Mouse (Mus musculus): ENCODE data around the gene Glb1l. TPM values are rescaled to one million over a fixed set of nuclear protein-coding genes. Genes with fewer than 3 reads are reported as not detected.

The Glb1l gene
- polyA plus RNA-seq, 1 experiment from 2014 or later = 14.5 TPM

DNA sequence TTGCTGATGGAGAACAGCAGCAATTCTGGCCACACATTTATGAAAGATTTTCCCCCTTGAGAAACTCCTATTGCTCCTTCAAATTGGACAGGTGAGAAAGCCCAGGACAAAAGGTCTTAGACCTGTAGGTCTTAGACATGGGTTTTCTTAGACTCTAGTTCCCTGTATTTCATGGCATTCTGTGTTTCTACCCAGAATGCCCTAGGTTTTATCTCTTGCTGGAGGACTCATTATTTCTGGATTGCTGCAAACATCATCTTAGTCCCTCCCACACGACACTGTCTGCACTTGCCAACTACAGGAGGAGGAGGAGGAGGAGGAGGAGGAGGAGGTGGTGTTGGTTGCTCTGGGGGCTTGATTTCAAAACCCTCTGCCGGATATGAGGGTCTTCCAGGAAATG lies 15.5 kb upstream of the Glb1l start:
- 69% methylated on average over 2 of the region's 2 CpGs for WGBS

DNA sequence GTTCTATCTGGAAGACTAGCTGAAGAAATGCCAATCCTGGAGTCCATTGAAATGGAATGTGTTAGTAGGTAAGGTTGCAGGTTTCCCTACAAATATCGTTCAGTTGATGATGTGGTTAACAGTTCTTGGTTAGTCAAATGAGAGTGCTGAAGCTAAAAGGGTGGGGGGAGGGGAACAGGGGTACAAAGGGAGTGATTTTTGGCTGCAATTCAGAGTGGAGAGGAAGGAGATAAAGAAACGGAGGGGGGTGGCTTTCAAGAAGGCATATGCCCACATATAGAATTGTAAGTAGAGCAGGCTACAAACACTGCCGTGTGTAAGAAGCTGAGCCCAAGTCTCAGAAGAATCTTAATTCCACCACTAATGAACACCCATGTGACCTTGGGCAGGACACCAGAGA lies 14.9 kb upstream of the Glb1l start:
- H3K4me3 ChIP-seq = no peak overlapping the region
- 75% methylated on average over 3 of the region's 3 CpGs for WGBS

More for the DNA sequence above, 15.5 kb upstream of the Glb1l start:
- no peak overlapping the region for H3K4me3 ChIP-seq
- H3K27ac ChIP-seq (replicated peaks) = no peak overlapping the region
- no peaks in the 10 kb centered on the region for H3K36me3 ChIP-seq (replicated peaks)
- no peak for DNase-seq (ENCODE audit: low spot score)
- H3K4me1 ChIP-seq = no peaks in the 10 kb centered on the region
- peaks cover 25% of the 10 kb centered on the region for H3K27me3 ChIP-seq (replicated peaks; ENCODE audit: low read depth, poor library complexity, severe bottlenecking)
- H3K9me3 ChIP-seq = no peaks in the 10 kb centered on the region

DNA sequence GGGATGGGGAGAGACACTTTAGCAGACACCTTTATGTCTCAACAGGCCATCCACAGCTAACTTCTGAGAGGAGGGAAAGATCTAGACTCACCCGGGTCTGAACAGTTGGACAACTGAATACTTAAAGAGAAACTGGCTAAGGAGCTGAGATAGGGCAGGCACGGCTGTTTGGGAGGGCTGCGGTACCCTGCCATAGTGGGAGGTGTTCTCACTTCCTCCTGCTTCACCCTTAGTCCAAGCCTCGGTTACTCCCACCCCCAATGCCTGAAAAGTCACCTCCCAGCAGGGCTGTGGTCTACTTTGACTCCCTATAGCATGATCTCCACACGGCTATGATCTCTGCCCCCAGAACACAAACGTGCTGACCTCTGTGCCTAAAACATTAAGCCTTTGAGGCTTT lies 12.9 kb upstream of the Glb1l start:
- Histone ChIP-seq H3K36me3 (replicated peaks) (no peaks in the 10 kb centered on the region), H3K4me3 (no peak overlapping the region), H3K27ac (replicated peaks) (no peak overlapping the region), H3K9me3 (no peaks in the 10 kb centered on the region), H3K27me3 (replicated peaks; ENCODE audit: low read depth, poor library complexity, severe bottlenecking) (peaks cover 51% of the 10 kb centered on the region), H3K4me1 (peaks cover 14% of the 10 kb centered on the region)
- 77% methylated on average over 6 of the region's 6 CpGs for WGBS
- no peak for DNase-seq (ENCODE audit: low spot score)

More for the DNA sequence above, 14.9 kb upstream of the Glb1l start:
- DNase-seq (ENCODE audit: low spot score) = no peak
- H3K27me3 ChIP-seq (replicated peaks; ENCODE audit: low read depth, poor library complexity, severe bottlenecking) = peaks cover 31% of the 10 kb centered on the region
- H3K4me1 ChIP-seq = no peaks in the 10 kb centered on the region
- H3K27ac ChIP-seq (replicated peaks) = no peak overlapping the region
- H3K36me3 ChIP-seq (replicated peaks) = no peaks in the 10 kb centered on the region
- no peaks in the 10 kb centered on the region for H3K9me3 ChIP-seq

DNA sequence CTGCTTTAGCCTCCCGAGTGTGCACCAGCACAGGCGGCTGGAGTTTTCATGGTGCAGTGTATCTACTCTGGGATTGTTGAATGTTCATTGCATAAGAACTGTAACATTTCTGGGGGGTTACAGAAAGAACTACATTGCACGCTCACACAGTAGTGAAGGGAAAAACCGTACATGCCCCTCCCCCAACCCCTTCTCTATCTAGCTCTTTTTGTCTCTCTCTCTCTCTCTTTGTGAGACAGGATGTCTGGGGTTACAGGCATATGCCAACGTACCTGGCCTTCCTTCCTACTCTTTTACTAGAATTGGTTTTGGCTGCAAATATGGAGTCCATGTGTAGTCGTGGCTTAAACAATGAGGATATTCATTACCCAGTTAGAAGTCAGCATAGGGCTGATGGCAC lies 12.3 kb upstream of the Glb1l start:
- WGBS = 82% methylated on average over 6 of the region's 6 CpGs
- Histone ChIP-seq H3K36me3 (replicated peaks) (no peaks in the 10 kb centered on the region), H3K9me3 (no peaks in the 10 kb centered on the region), H3K4me1 (peaks cover 20% of the 10 kb centered on the region), H3K27ac (replicated peaks) (no peak overlapping the region), H3K27me3 (replicated peaks; ENCODE audit: low read depth, poor library complexity, severe bottlenecking) (peaks cover 57% of the 10 kb centered on the region), H3K4me3 (no peak overlapping the region)
- DNase-seq (ENCODE audit: low spot score) = no peak

DNA sequence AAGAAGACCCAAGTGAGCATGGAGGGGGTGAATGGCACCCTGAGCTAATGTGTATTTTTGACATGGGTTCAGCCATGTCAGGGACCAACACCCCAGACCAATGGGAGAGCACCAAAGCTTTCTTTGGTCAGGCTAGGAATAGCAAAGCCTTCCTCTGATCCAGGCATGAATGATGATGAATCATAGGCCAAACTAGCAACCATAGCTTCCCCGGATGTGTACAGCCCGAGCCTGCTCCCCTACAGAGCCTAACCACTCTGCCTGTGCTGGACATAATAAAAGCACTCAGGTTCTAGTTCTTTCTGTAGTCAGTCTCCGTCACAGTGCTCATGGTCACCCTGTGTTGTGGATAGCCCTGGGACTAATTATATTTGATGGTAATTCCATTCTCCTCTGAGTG lies 10.9 kb upstream of the Glb1l start:
- 84% methylated on average over 3 of the region's 3 CpGs for WGBS
- no peak for DNase-seq (ENCODE audit: low spot score)
- no peak overlapping the region for H3K27ac ChIP-seq (replicated peaks)
- no peaks in the 10 kb centered on the region for H3K36me3 ChIP-seq (replicated peaks)
- no peaks in the 10 kb centered on the region for H3K9me3 ChIP-seq
- H3K4me3 ChIP-seq = no peak overlapping the region
- peaks cover 25% of the 10 kb centered on the region for H3K4me1 ChIP-seq
- H3K27me3 ChIP-seq (replicated peaks; ENCODE audit: low read depth, poor library complexity, severe bottlenecking) = peaks cover 71% of the 10 kb centered on the region

DNA sequence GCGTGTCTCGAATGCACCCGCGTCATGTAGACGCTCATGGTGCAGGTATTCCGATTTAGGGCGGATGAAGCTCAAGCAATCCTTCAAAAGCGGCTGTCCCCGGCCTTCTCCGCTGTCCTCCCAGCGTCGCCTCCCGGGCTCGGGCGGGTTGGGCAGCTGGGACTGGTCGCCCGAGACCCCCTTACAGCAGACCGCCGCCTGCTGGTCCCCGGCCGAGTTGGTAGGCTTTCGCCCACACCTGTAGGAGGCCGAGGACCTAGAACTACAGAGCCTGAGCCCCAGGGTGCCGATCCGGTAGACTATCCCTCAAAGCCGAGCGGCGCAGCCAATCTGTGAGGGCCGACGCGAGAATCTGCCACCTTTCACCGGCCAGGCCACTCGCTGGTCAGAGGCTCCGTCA lies 8.9 kb upstream of the Glb1l start, which contains the start of gene Tuba4a:
Gene Tuba4a (minus strand): TSS at position 335 of the 400 bp plus-strand sequence.
- Histone ChIP-seq H3K9me3 (no peaks in the 10 kb centered on the region), H3K4me3 (peak within 1 kb of the TSS; percentile 63), H3K36me3 (replicated peaks) (peaks cover 16% of the 10 kb centered on the region), H3K27me3 (replicated peaks; ENCODE audit: low read depth, poor library complexity, severe bottlenecking) (peaks cover 85% of the 10 kb centered on the region), H3K4me1 (peaks cover 25% of the 10 kb centered on the region), H3K27ac (replicated peaks) (peak within 1 kb of the TSS; percentile 32; the same call in 1 of the 2 replicates)
- 1% methylated on average over 34 of the region's 34 CpGs for WGBS
- DNase-seq (ENCODE audit: low spot score) = peak; percentile 60

DNA sequence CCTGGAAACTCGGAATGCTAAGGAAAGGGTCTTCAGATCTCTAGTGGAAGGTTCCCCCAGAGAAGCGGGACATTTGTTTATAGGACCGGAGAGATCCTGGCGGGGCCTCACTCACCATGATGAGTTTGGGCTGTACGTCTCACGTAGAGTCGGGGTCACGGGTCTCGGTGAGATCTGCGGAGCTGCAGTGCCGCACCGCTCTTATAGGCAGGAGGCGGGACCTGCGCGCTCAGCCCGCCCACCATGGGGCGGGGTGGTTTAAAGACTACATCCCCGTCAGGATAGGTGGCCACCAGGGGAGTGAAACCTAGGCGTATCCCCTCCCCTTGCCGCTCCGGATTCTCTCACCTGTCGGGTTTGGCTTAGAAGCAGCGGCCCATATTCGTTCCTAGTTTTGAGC lies 8.5 kb upstream of the Glb1l start:
- Histone ChIP-seq H3K27ac (replicated peaks) (no peak overlapping the region), H3K4me3 (peak overlapping the region; percentile 63), H3K4me1 (peaks cover 25% of the 10 kb centered on the region), H3K36me3 (replicated peaks) (peaks cover 21% of the 10 kb centered on the region), H3K9me3 (no peaks in the 10 kb centered on the region), H3K27me3 (replicated peaks; ENCODE audit: low read depth, poor library complexity, severe bottlenecking) (peaks cover 85% of the 10 kb centered on the region)
- WGBS = under 1% methylated on average over 24 of the region's 24 CpGs
- DNase-seq (ENCODE audit: low spot score) = peak; percentile 80

DNA sequence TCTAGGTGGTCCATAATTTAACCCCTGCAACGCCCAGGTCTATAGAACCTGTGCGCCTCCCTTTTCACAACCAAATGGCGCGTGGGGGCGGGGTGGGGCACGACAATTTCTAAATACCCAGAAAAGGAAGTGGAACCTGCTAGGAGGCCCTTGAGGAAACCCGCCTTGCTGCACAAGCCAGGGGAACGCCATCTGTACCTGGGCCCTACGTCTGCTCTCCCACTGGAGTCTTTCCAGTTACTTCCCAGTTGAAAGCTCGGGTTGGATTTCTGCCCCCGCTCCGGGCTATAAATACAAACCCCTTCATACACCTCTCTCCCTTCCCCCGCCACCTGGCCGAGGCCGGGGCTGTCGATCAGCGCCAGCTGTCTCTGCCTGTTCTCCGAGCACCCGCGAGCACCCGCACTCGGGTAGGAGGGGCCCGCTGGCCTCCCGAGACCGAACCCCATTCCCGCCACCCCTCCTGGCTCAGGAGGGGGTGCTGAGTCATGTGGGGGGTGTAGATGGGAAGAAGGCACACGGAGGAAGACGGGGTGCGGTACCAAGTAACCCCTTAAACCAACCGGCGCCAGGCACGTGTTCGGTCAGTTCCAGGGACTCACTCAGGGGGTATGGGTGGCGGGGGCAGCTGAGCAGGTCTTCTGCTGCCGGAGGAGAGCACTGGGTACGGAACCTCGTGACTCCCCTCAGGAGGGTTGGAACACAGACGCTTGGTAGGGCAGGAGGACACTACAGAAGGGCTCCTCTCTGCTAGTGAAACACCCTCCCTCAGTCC lies 7.8 kb upstream of the Glb1l start:
- Histone ChIP-seq H3K4me3 (peak overlapping the region; percentile 63), H3K36me3 (replicated peaks) (peaks cover 28% of the 10 kb centered on the region), H3K27ac (replicated peaks) (peak overlapping the region; percentile 32; the same call in 1 of the 2 replicates), H3K4me1 (peaks cover 25% of the 10 kb centered on the region), H3K9me3 (no peaks in the 10 kb centered on the region), H3K27me3 (replicated peaks; ENCODE audit: low read depth, poor library complexity, severe bottlenecking) (peaks cover 83% of the 10 kb centered on the region)
- 2% methylated on average over 38 of the region's 38 CpGs for WGBS
- peak; percentile 44 for DNase-seq (ENCODE audit: low spot score)

DNA sequence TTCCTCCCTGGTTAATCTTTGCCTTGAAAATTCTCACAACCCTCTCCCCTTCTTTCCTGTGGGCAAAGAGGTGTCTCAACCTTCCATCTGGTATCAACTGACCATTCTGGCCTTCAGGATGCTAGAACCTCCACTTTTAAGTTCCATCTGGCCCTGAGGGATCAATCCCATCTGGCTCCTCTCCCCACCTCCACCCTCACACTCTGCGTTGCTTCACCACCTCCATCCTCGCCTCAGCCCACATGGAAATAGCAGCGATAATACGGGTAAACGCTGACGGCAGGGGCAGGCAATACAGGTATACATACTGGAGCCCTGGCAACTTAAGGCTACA lies 7.2 kb upstream of the Glb1l start:
- Histone ChIP-seq H3K4me3 (peak overlapping the region; percentile 63), H3K4me1 (peaks cover 27% of the 10 kb centered on the region), H3K27ac (replicated peaks) (no peak overlapping the region), H3K27me3 (replicated peaks; ENCODE audit: low read depth, poor library complexity, severe bottlenecking) (peaks cover 77% of the 10 kb centered on the region), H3K36me3 (replicated peaks) (peaks cover 33% of the 10 kb centered on the region), H3K9me3 (no peaks in the 10 kb centered on the region)
- 5% methylated on average over 6 of the region's 6 CpGs for WGBS
- no peak for DNase-seq (ENCODE audit: low spot score)

DNA sequence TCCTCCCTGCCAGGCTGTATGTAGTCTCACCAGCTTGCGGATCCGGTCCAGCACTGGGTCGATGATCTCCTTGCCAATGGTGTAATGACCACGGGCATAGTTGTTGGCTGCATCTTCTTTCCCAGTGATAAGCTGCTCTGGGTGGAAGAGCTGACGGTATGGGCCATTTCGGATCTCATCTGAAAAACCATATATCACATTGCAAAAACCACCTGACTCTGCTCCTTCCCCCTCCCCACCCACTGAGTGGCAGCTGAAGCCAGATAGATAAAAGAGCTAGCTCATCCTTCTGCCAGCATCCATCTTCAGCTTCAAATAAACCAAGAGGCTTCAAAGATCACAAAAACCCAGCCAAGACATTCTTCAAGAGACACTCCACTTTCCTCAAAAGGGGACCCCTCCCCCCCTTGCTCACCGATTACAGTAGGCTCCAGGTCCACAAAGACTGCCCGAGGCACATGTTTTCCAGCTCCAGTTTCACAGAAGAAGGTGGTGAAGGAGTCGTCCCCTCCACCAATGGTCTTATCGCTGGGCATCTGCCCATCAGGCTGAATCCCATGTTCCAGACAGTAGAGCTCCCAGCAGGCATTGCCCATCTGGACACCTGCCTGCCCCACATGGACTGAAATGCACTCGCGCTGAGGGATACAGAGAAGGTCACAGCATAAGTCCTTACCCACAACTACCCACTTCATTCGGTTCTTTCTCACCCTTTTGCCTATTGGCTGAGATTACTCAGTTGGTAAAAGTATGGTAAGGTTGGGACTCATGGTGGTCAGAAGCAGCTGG lies 6.4 kb upstream of the Glb1l start:
- Histone ChIP-seq H3K27ac (replicated peaks) (no peak overlapping the region), H3K9me3 (no peaks in the 10 kb centered on the region), H3K4me3 (no peak overlapping the region), H3K27me3 (replicated peaks; ENCODE audit: low read depth, poor library complexity, severe bottlenecking) (peaks cover 69% of the 10 kb centered on the region), H3K36me3 (replicated peaks) (peaks cover 42% of the 10 kb centered on the region), H3K4me1 (peaks cover 36% of the 10 kb centered on the region)
- DNase-seq (ENCODE audit: low spot score) = no peak
- 79% methylated on average over 13 of the region's 13 CpGs for WGBS

DNA sequence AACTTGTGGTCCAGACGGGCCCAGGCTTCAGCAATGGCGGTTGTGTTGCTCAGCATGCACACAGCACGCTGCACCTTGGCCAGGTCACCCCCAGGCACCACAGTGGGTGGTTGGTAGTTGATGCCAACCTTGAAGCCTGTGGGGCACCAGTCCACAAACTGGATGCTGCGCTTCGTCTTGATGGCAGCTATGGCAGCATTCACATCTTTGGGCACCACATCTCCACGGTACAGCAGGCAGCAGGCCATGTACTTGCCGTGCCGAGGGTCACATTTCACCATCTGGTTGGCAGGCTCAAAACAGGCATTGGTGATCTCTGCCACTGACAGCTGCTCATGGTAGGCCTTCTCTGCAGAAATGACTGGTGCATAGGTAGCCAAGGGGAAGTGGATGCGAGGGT lies 5.2 kb upstream of the Glb1l start:
- peaks cover 57% of the 10 kb centered on the region for H3K27me3 ChIP-seq (replicated peaks; ENCODE audit: low read depth, poor library complexity, severe bottlenecking)
- WGBS = 92% methylated on average over 9 of the region's 9 CpGs

DNA sequence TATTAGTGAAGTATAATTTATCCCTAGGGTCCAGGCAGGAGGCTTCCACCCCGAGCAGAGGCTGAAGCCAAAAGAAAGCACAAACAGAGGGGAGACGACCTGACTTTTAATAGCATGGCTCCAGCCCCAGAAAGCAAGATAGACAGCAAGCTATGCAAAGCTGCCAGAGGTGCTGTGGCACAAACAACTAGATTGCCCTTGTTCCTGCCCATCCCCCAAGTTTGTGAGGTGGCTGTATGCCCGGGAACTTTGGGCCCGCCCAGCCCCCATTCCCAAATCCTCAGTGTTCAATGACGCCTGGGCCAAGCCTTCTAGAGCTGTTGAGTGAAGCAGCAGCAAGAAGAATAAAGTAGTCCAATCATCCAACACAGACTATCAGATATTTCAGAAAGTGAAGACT lies 4.3 kb upstream of the Glb1l start:
- H3K4me1 ChIP-seq = peaks cover 51% of the 10 kb centered on the region
- no peak for DNase-seq (ENCODE audit: low spot score)
- WGBS = 80% methylated on average over 5 of the region's 5 CpGs
- no peak overlapping the region for H3K27ac ChIP-seq (replicated peaks)
- H3K9me3 ChIP-seq = no peaks in the 10 kb centered on the region
- H3K4me3 ChIP-seq = no peak overlapping the region
- peaks cover 48% of the 10 kb centered on the region for H3K27me3 ChIP-seq (replicated peaks; ENCODE audit: low read depth, poor library complexity, severe bottlenecking)
- peaks cover 45% of the 10 kb centered on the region for H3K36me3 ChIP-seq (replicated peaks)

More for the DNA sequence above, 5.2 kb upstream of the Glb1l start:
- Histone ChIP-seq H3K4me3 (no peak overlapping the region), H3K9me3 (no peaks in the 10 kb centered on the region), H3K4me1 (peaks cover 46% of the 10 kb centered on the region), H3K27ac (replicated peaks) (no peak overlapping the region), H3K36me3 (replicated peaks) (peaks cover 45% of the 10 kb centered on the region)
- DNase-seq (ENCODE audit: low spot score) = no peak

DNA sequence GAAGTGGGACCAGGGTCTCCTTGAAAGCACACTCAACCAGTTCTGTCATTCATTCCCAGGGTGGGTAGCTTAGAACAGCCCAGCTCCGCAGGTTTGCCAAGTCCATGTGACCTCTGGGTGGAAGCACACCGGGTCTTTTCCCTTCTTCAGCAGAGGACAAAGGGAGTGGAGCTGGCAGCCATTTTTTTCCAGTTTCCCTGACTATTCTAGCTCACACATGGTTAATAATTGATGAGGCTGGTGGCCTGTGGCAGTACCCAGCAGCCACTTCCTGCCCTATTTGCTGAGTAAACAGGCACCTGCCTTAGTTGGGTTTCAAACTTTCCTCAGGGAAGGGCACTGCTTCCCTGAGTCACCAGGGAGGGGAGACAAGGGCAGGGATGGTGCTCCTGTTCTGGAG lies 3.8 kb upstream of the Glb1l start:
- peaks cover 46% of the 10 kb centered on the region for H3K27me3 ChIP-seq (replicated peaks; ENCODE audit: low read depth, poor library complexity, severe bottlenecking)
- H3K4me3 ChIP-seq = no peak overlapping the region
- peaks cover 51% of the 10 kb centered on the region for H3K4me1 ChIP-seq
- H3K36me3 ChIP-seq (replicated peaks) = peaks cover 45% of the 10 kb centered on the region
- no peaks in the 10 kb centered on the region for H3K9me3 ChIP-seq
- no peak overlapping the region for H3K27ac ChIP-seq (replicated peaks)
- DNase-seq (ENCODE audit: low spot score) = no peak
- WGBS = 83% methylated on average over 2 of the region's 2 CpGs
